Mouse (Mus musculus): ENCODE measurements at regions not wholly inside any gene's neighbourhood (a gene's known extent, or its start where the extent isn't known, plus 50 kb on each side); places are given as distances from the start of the nearest gene placed in this dataset.

- H3K9ac ChIP-seq (ENCODE audit: insufficient read depth, low read depth): no peak overlapping the region
- in situ Hi-C loops (cut with MboI; ENCODE audit: low pct_ligation_motif_present, low pct_unique_long_range_greater_than_20kb, low sequenced_read_pairs) (no loop called here), dilution Hi-C loops (cut with MboI; ENCODE audit: extremely low pct_ligation_motif_present, extremely low pct_unique_long_range_greater_than_20kb, low sequenced_read_pairs) (no loop called here)
- no peaks in the 10 kb centered on the region for H3K36me3 ChIP-seq (replicated peaks in 1 of 2; ENCODE audit: control insufficient read depth in 1 of 2, insufficient read depth in 1 of 2, low read length in 1 of 2)
- TF ChIP-seq MXI1 (IDR thresholded peaks at IDR 0.05; ENCODE audit: low read depth, low read length) (no peak), MAFK (IDR thresholded peaks at IDR 0.05; ENCODE audit: insufficient replicate concordance, low read length) (no peak), POLR2AphosphoS2 (IDR thresholded peaks at IDR 0.05; ENCODE audit: low read depth, low read length) (no peak), CTCF (conservative IDR thresholded peaks at IDR 0.05 in 1 of 2, IDR thresholded peaks at IDR 0.05 in 1 of 2; ENCODE audit: low read depth in 2 of 2, low read length in 2 of 2) (no peak), EP300 (IDR thresholded peaks at IDR 0.05; ENCODE audit: low read length) (no peak), JUN (IDR thresholded peaks at IDR 0.05; ENCODE audit: insufficient read depth, low read depth, low read length) (no peak), CHD2 (IDR thresholded peaks at IDR 0.05; ENCODE audit: low read length) (no peak), KAT2A (IDR thresholded peaks at IDR 0.05; ENCODE audit: insufficient replicate concordance, low read length) (no peak), TCF12 (IDR thresholded peaks at IDR 0.05; ENCODE audit: low read depth, low read length) (no peak), UBTF (IDR thresholded peaks at IDR 0.05; ENCODE audit: low read depth, low read length) (no peak), IRF4 (IDR thresholded peaks at IDR 0.05; ENCODE audit: low read depth, low read length) (no peak), SMC3 (IDR thresholded peaks at IDR 0.05; ENCODE audit: low read depth, low read length) (no peak), ELF1 (IDR thresholded peaks at IDR 0.05; ENCODE audit: low read depth, low read length) (no peak)
- H3K4me3 ChIP-seq (replicated peaks in 1 of 3; ENCODE audit: low read depth in 2 of 3, low read length in 2 of 3, poor library complexity in 1 of 3): no peak overlapping the region
- H3K4me2 ChIP-seq (ENCODE audit: insufficient read depth, low read depth, poor library complexity, severe bottlenecking): no peak overlapping the region
- H3K9me3 ChIP-seq (replicated peaks; ENCODE audit: low read length): no peaks in the 10 kb centered on the region
- H3K27ac ChIP-seq (ENCODE audit: insufficient read depth, low read depth): no peak overlapping the region
- peaks cover 0 to 9% of the 10 kb centered on the region in 2 experiments; a peak in 1 of 4 replicates for H3K4me1 ChIP-seq (ENCODE audit: control insufficient read depth in 1 of 2, insufficient read depth in 2 of 2)
- no peak for DNase-seq (ENCODE audit: extremely low read depth)
- no peaks in the 10 kb centered on the region for H3K79me2 ChIP-seq (replicated peaks; ENCODE audit: control insufficient read depth, extremely low read depth, insufficient read depth, poor library complexity, severe bottlenecking)
- H3K27me3 ChIP-seq (replicated peaks): peaks cover 1% of the 10 kb centered on the region
Measured at GRCm38 (mm10) chr2:105476028-105476677, 77.0 kb upstream of the Rcn1 start.

- Histone ChIP-seq H3K9ac (ENCODE audit: insufficient read depth, low read depth) (no peak overlapping the region), H3K9me3 (replicated peaks; ENCODE audit: low read length) (no peaks in the 10 kb centered on the region), H3K4me2 (ENCODE audit: insufficient read depth, low read depth, poor library complexity, severe bottlenecking) (no peak overlapping the region), H3K79me2 (replicated peaks; ENCODE audit: control insufficient read depth, extremely low read depth, insufficient read depth, poor library complexity, severe bottlenecking) (no peaks in the 10 kb centered on the region), H3K36me3 (replicated peaks in 1 of 2; ENCODE audit: control insufficient read depth in 1 of 2, insufficient read depth in 1 of 2, low read length in 1 of 2) (no peaks in the 10 kb centered on the region), H3K27ac (ENCODE audit: insufficient read depth, low read depth) (no peak overlapping the region), H3K4me3 (replicated peaks in 1 of 3; ENCODE audit: low read depth in 2 of 3, low read length in 2 of 3, poor library complexity in 1 of 3) (no peak overlapping the region), H3K4me1 (ENCODE audit: control insufficient read depth in 1 of 2, insufficient read depth in 2 of 2) (peaks cover 0 to 9% of the 10 kb centered on the region in 2 experiments; a peak in 1 of 4 replicates), H3K27me3 (replicated peaks) (peaks cover 1% of the 10 kb centered on the region)
- no peak for DNase-seq (ENCODE audit: extremely low read depth)
- dilution Hi-C loops (cut with MboI; ENCODE audit: extremely low pct_ligation_motif_present, extremely low pct_unique_long_range_greater_than_20kb, low sequenced_read_pairs): no loop called here
- TF ChIP-seq CTCF (conservative IDR thresholded peaks at IDR 0.05 in 1 of 2, IDR thresholded peaks at IDR 0.05 in 1 of 2; ENCODE audit: low read depth in 2 of 2, low read length in 2 of 2) (no peak), PAX5 (IDR thresholded peaks at IDR 0.05; ENCODE audit: low read length) (no peak), TCF12 (IDR thresholded peaks at IDR 0.05; ENCODE audit: low read depth, low read length) (no peak), ETS1 (conservative IDR thresholded peaks at IDR 0.05; ENCODE audit: low read depth, low read length) (no peak), EP300 (IDR thresholded peaks at IDR 0.05; ENCODE audit: low read length) (no peak), NELFE (IDR thresholded peaks at IDR 0.05; ENCODE audit: low read depth, low read length) (no peak), GABPA (IDR thresholded peaks at IDR 0.05; ENCODE audit: insufficient replicate concordance, low read depth, low read length) (no peak), RCOR1 (conservative IDR thresholded peaks at IDR 0.05; ENCODE audit: low read depth, low read length) (no peak), SIN3A (IDR thresholded peaks at IDR 0.05; ENCODE audit: low read length) (no peak), ZC3H11A (IDR thresholded peaks at IDR 0.05; ENCODE audit: low read depth, low read length) (no peak)
- in situ Hi-C loops (cut with MboI; ENCODE audit: low pct_ligation_motif_present, low pct_unique_long_range_greater_than_20kb, low sequenced_read_pairs): no loop called here
Measured at GRCm38 (mm10) chr2:105481990-105482592, 83.0 kb upstream of the Rcn1 start.
